Mouse (Mus musculus): ENCODE results near the gene Pdia3.
"Not testable (repeated sequence)": the region's sequence is repeated elsewhere in the genome, so short reads cannot be mapped to it uniquely, and the experiment has no call there.

The Pdia3 gene

DNA sequence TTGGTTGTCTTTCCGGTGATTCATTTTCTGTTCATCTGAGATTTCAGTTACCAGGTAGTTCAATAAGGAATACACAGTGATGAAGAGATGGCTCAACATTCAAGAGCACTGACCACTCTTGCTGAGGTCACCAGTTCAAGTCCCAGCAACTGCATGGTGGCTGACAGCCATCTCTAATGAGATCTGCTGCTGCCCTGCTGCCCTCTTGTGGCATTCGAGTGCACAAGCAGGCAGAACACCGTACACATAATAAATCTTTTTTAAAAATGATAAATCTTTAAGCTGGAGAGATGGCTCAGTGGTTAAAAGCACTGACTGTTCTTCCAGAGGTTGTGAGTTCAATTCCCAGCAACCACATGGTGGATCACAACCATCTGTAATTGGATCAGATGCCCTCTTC lies 66.9 kb downstream of the Pdia3 start:
- DNase-seq (ENCODE audit: low spot score) = no peak

DNA sequence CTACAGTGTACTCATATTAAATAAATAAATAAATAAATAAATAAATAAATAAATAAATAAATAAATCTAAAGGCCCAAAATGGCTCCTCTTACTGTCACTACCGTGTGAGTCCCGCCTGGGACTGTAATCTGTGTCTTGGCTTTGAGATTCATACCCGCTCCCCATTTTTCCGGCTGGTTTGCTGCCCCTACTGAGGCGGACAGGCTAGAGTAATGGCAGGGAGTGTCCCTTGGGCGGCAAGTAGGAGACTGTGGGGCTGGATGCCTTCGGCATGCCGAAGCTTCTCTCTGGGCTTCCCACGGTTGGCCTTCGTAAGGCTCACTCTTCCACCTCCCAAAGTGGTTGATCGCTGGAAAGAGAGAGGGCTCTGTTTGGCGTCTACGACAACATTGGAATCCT lies 67.3 kb downstream of the Pdia3 start:
- DNase-seq (ENCODE audit: low spot score) = not testable (repeated sequence)

DNA sequence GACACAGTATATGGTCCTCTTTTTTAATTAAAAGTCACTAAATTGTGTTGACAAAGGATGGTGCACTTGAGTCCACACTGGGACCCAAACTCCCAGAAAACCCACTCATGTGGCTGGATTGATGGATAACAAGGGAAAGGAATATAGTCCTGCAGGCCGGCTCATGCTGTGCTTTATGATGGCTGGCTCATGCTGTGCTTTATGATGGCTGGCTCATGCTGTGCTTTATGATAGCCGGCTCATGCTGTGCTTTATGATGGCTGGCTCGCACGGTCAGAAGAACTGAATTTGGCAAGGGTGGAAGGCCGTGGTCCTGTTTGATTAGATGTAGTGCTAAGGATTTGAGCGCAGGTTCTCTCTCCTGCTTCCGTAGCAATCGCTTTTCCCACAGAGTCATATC lies 70.0 kb downstream of the Pdia3 start:
- no peak for DNase-seq (ENCODE audit: low spot score)

DNA sequence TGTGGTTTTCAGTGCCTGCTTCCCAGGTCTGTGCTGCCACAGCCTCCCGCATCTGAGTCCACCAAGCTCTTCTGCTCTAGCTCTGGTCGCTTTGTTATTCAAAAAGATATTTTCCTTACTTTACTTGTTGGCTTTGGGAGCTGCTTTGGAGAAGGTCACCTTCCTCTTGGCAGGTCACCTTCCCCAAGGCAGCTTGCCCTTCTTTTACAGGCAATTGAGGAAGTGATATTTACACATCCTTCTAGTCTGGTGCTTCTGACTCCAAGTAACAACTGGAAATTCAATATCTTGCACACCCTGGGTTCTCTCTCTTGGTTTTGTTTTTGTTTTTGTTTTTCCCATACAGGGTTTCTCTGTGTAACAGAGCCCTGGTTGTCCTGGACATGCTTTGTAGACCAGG lies 70.8 kb downstream of the Pdia3 start:
- not testable (repeated sequence) for DNase-seq (ENCODE audit: low spot score)

Data from layer of hippocampus, adult 9-10 months (tissue).